Mouse (Mus musculus): ENCODE measurements around the gene Tm6sf2. TPM values are rescaled to one million over a fixed set of nuclear protein-coding genes. Genes with fewer than 3 reads are reported as not detected.

The Tm6sf2 gene
- polyA plus RNA-seq (2012; ENCODE audit: low replicate concordance) = 0.69 and 0.95 TPM in 2 replicates

DNA sequence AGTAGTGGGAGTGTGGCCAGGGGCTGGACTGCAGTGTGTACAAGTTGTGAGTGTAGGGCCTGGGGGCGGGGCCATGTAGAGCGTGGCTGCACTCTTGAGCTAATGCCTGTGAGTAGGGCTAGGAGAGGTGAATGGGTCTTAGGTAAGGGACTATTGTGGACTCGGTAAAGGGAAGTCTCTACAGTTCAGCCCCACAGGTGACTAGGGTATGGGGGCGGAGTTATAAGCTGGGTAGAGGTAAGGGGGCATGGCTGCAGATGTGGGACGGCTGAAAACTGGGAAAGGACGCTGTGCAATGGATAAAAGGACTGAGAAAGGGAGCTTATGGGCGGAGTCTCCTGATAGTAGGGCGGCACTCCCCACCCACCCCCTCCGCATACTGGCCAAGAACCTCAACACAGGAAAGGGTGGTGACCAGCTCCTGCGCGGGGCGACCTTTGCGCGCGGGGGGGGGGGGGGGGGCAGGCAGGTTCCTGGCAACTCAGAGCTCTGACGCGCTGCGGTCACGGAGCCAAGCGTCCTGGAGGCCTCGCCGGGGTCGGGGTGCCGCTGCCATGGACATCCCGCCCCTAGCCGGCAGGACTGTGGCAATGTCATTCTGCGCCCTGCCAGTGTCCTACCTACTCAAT lies at the start of gene Tm6sf2:
Tm6sf2 (plus strand) TSS at position 484 of the 629 bp plus-strand sequence.

DNA sequence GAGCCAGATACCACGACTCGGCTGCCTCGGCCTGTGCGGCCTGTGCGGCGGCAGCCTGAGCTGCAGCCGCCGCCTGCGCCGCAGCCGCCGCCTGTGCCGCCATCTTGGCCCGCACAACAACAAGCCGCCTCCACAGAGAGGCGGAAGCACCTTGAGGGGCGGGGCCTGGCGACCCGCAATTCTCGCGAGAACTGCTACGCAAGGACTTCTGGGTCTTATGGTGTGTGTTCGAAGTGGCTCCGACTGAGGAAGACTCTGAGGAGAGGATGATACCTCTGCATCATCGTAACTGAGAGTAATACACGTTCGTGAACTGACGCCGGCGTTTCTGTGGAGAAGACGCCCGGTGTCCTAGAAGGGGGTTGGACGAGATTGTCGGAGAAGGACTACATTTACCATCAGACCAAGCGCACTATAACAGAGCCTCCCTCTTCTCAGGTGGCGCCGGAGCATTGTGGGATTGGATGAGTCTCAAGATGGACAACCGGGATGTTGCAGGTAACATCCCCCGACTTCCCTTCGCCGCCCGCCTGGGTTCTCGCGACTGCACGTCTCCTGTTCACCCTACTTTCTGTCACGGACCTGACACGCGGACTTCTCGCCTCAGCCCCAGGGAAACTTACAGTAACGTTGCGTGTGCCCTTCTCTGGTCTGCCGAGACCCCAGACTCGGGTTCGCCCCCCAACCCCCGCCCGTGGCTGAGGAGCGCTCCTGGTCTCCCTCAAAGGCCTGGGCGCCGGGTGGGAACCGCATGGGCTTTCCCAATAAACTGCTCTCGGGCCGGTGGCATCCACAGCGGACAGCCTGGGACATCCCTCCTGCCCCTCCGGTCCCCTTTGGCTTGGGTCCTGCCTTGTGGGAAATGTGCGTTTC lies 29.9 kb upstream of the Tm6sf2 start, which contains the start of the genes Mau2 and Sugp1:
Mau2 (minus strand) TSS at position 152 of the 873 bp plus-strand sequence.
Sugp1 (plus strand) TSS at position 231 of the 873 bp plus-strand sequence.

DNA sequence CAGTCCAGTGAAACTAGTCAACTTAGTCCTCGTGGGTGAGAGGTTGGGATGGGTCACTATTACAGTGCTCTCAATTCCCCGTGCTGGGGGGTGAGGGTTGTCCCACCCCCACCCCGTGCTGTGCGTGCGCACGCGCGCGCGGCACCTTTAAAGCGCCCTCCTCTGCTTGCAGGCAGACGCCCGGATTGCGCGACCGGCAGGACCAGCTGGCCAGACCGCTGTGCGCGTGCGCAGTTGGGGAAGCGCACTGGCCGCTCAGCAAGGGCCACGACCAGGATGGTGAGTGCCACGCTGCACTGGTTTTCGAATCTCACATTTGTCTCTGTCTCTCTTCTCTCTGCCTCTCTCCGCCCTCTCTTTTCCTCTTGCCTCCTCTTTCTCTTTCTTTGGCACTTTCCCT lies 10.6 kb downstream of the Tm6sf2 start, which contains the start of gene Hapln4:
Hapln4 (plus strand) TSS at position 173 of the 400 bp plus-strand sequence.

GRCm38 (mm10) chr8:70120667-70121066 lies 47.9 kb downstream of the Tm6sf2 start, which contains the start of gene Ncan:
Ncan (minus strand) TSS chr8:70120873.

Other genes starting within 250 kb of the Tm6sf2 start
- gene Pbx4, start 240.4 kb upstream of the Tm6sf2 start, polyA plus RNA-seq (2012; ENCODE audit: low replicate concordance) = 2.1 TPM in 2 replicates
- 0.24 and 0.53 TPM in 2 replicates for gene Cilp2, start 185.2 kb upstream of the Tm6sf2 start, polyA plus RNA-seq (2012; ENCODE audit: low replicate concordance)
- 1.00 and 2.1 TPM in 2 replicates for gene Tssk6, start 170.7 kb upstream of the Tm6sf2 start, polyA plus RNA-seq (2012; ENCODE audit: low replicate concordance)
- 95.4 and 115 TPM in 2 replicates for gene Ndufa13, start 170.4 kb upstream of the Tm6sf2 start, polyA plus RNA-seq (2012; ENCODE audit: low replicate concordance)
- gene Yjefn3, start 170.2 kb upstream of the Tm6sf2 start, polyA plus RNA-seq (2012; ENCODE audit: low replicate concordance) = 0.81 and 2.5 TPM in 2 replicates
- gene Gatad2a, start 76.5 kb upstream of the Tm6sf2 start, polyA plus RNA-seq (2012; ENCODE audit: low replicate concordance) = 54.9 and 107 TPM in 2 replicates
- 60.9 and 149 TPM in 2 replicates for gene Mau2, start 30.2 kb upstream of the Tm6sf2 start, polyA plus RNA-seq (2012; ENCODE audit: low replicate concordance)
- 38.1 and 63.8 TPM in 2 replicates for gene Sugp1, start 30.1 kb upstream of the Tm6sf2 start, polyA plus RNA-seq (2012; ENCODE audit: low replicate concordance)
- 0.03 and 0.07 TPM in 2 replicates for gene Hapln4, start 10.5 kb downstream of the Tm6sf2 start, polyA plus RNA-seq (2012; ENCODE audit: low replicate concordance)
- 0.13 and 0.22 TPM in 2 replicates for gene Ncan, start 47.9 kb downstream of the Tm6sf2 start, polyA plus RNA-seq (2012; ENCODE audit: low replicate concordance)
- 6.3 and 14.2 TPM in 2 replicates for gene Nr2c2ap, start 58.4 kb downstream of the Tm6sf2 start, polyA plus RNA-seq (2012; ENCODE audit: low replicate concordance)
- 6.1 and 18.1 TPM in 2 replicates for gene Rfxank, start 66.2 kb downstream of the Tm6sf2 start, polyA plus RNA-seq (2012; ENCODE audit: low replicate concordance)
- 8.0 and 46.2 TPM in 2 replicates for gene Borcs8, start 66.6 kb downstream of the Tm6sf2 start, polyA plus RNA-seq (2012; ENCODE audit: low replicate concordance)
- gene Mef2b, start 66.8 kb downstream of the Tm6sf2 start, polyA plus RNA-seq (2012; ENCODE audit: low replicate concordance) = 8.0 and 22.3 TPM in 2 replicates
- gene Tmem161a, start 99.4 kb downstream of the Tm6sf2 start, polyA plus RNA-seq (2012; ENCODE audit: low replicate concordance) = 104 and 138 TPM in 2 replicates
- gene Slc25a42, start 139.4 kb downstream of the Tm6sf2 start, polyA plus RNA-seq (2012; ENCODE audit: low replicate concordance) = 10.1 and 12.4 TPM in 2 replicates
- 40.6 and 92.2 TPM in 2 replicates for gene Sugp2, start 161.3 kb downstream of the Tm6sf2 start, polyA plus RNA-seq (2012; ENCODE audit: low replicate concordance)
- 8.9 and 12.0 TPM in 2 replicates for gene Armc6, start 161.5 kb downstream of the Tm6sf2 start, polyA plus RNA-seq (2012; ENCODE audit: low replicate concordance)
- gene Homer3, start 209.9 kb downstream of the Tm6sf2 start, polyA plus RNA-seq (2012; ENCODE audit: low replicate concordance) = 14.2 and 18.3 TPM in 2 replicates
- 25.7 and 31.1 TPM in 2 replicates for gene Ddx49, start 229.6 kb downstream of the Tm6sf2 start, polyA plus RNA-seq (2012; ENCODE audit: low replicate concordance)
- 177 and 198 TPM in 2 replicates for gene Cope, start 229.6 kb downstream of the Tm6sf2 start, polyA plus RNA-seq (2012; ENCODE audit: low replicate concordance)
- 0.26 and 1.4 TPM in 2 replicates for gene Cers1, start 242.9 kb downstream of the Tm6sf2 start, polyA plus RNA-seq (2012; ENCODE audit: low replicate concordance)